Mouse (Mus musculus) hindbrain, embryonic 16.5 days (tissue): ENCODE results near the gene Nphp3. TPM values are rescaled to one million over a fixed set of nuclear protein-coding genes. Genes with fewer than 3 reads are reported as not detected.
A peak's percentile ranks its signal among the peaks of the same experiment; 100 is the strongest.

Source experiments
- ATAC-seq: fragments of 200-750 bp; cut with Nextera tagmentation; 2 replicates; pipeline ENCODE4 v1.8.0; 2017; ENCODE audit warnings: moderate TSS enrichment, moderate library complexity
- H3K27ac ChIP-seq: fragments of 300-500 bp; sonication (generic); 2 replicates; pipeline ENCODE4 v1.5.1; 2014; ENCODE audit warnings: low read depth, mild to moderate bottlenecking, control low read depth, low read length, moderate library complexity
- H3K27me3 ChIP-seq: fragments of 300-500 bp; sonication (generic); replicated peaks from 2 replicates; pipeline ENCODE4 v1.6.1; 2014; ENCODE audit warnings: low read length; ENCODE audit not compliant: control insufficient read depth, insufficient read depth
- H3K36me3 ChIP-seq: fragments of 300-500 bp; sonication (generic); 2 replicates; pipeline ENCODE4 v1.6.1; 2014; ENCODE audit warnings: mild to moderate bottlenecking, low read length, moderate library complexity, mixed read lengths; ENCODE audit not compliant: control insufficient read depth, insufficient read depth
- H3K4me1 ChIP-seq: fragments of 300-500 bp; sonication (generic); 2 replicates; pipeline ENCODE4 v1.6.1; 2014; ENCODE audit warnings: low read depth, low read length; ENCODE audit not compliant: control insufficient read depth, insufficient read depth
- H3K4me2 ChIP-seq: fragments of 300-500 bp; sonication (generic); 2 replicates; pipeline ENCODE4 v1.6.1; 2014; ENCODE audit warnings: mild to moderate bottlenecking, low read length, control low read depth, moderate library complexity
- H3K4me3 ChIP-seq: fragments of 300-500 bp; sonication (generic); 2 replicates; pipeline ENCODE4 v1.5.1; 2014; ENCODE audit warnings: mild to moderate bottlenecking, low read length, control low read depth, moderate library complexity
- H3K9ac ChIP-seq: fragments of 300-500 bp; sonication (generic); 2 replicates; pipeline ENCODE4 v1.6.1; 2014; ENCODE audit warnings: low read depth, mild to moderate bottlenecking, control low read depth, low read length, moderate library complexity
- H3K9me3 ChIP-seq: fragments of 300-500 bp; sonication (generic); 2 replicates; pipeline ENCODE4 v1.6.1; 2014; ENCODE audit warnings: mild to moderate bottlenecking, low read length, moderate library complexity; ENCODE audit not compliant: control insufficient read depth
- WGBS: fragments of 180-500 bp; shearing (Covaris S2); extraction: QIAGEN DNeasy Blood & Tissue Kit; methylation state at CpG from one replicate; pipeline ENCODE4 v1.1.7; 2014; 5-methylcytosine and 5-hydroxymethylcytosine counted together
- polyA plus RNA-seq: library from polyadenylated mRNA; unstranded; fragments of >200 nt; fragmentation: Nextera tagmentation; extraction: Ambion mirVana; gene quantifications from 2 replicates; pipeline ENCODE4 v1.2.1, GENCODE M21; 2015

Nphp3 gene
- polyA plus RNA-seq = 4.4 and 5.6 TPM in 2 replicates

DNA sequence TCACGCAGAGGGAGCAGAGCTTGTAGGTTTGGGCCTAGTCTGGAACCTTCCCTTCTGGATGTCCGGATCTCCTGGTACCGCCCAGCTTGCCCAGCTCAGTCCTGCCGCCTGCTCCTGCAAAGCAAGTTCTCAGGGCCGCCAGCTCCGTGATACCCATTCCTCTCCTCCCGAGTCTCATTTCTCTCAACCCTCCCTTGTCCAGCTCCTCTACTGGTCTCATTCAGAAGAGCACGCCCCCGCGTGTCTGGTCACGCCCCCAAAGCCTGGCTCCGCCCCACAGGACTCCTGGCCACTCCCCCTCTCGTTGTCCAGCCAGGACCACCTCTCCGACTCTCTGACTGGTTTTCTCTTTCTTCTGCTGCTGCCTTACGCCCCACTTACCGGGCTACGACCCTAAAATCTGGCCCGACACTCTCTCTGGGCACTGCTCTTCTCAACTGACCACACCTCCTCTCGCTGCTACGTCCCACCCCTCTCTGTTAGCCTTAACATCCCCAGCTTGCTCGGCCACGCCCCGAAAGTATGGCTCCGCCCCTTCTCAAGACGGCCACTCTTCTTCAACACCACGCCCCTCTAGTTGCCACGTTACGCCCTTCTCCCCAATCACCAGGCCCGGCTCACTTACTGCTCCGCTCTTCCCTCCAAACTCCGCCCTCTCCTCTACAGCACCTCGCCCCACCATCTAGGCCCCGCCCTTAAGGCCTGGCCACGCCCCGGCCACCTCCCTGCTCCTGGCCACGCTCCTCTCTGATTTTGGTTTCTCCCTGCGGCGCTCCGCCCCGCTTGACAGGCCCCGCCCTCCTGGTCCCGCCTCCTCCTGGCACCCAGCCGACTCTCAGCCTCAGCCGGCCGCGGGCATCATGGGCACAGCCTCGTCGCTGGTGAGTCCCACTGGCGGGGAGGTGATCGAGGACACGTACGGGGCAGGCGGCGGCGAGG lies at the start of gene Nphp3:
Gene Nphp3, plus strand, starts transcription at position 624 of the 939 bp plus-strand sequence.
- peak within 1 kb of the TSS; percentile 93 for H3K27ac ChIP-seq
- H3K4me1 ChIP-seq = peaks cover 8% of the 10 kb centered on the region; the same call in 1 of the 2 replicates
- H3K27me3 ChIP-seq = peaks cover 2% of the 10 kb centered on the region; the same call in 1 of the 2 replicates
- peak within 1 kb of the TSS; percentile 79 for H3K4me2 ChIP-seq
- ATAC-seq = peak; percentile 98
- H3K36me3 ChIP-seq = 0 out of 2 replicates have a peak, but pooled peaks cover 2% of the 10 kb centered on the region
- peak within 1 kb of the TSS; percentile 66 for H3K9ac ChIP-seq
- under 1% methylated on average over 55 of the region's 55 CpGs for WGBS
- H3K4me3 ChIP-seq = peak within 1 kb of the TSS; percentile 56
- H3K9me3 ChIP-seq = no peaks in the 10 kb centered on the region

DNA sequence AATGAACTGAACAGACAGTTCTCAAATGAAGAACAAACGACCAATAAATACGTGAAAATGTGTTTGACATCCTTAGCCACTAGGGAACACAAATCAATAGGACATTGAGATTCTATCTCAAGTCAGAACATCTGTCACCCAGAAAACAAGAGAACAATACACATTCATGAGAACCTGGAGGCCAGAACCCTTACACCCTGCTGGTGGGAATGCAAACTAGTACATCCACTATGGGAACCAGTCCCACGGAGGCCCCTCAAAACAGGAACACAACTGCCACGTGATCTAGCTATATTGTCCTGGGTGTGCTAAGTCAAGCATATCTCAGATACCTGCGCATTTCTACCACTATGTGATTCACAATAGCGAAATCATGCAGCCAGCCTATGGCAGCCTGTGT lies 43.6 kb upstream of the Nphp3 start:
- H3K4me2 ChIP-seq = no peak overlapping the region
- no peak for ATAC-seq
- H3K9ac ChIP-seq = no peak overlapping the region
- no peak overlapping the region for H3K4me3 ChIP-seq
- 63% methylated on average over 6 of the region's 6 CpGs for WGBS
- no peaks in the 10 kb centered on the region for H3K4me1 ChIP-seq
- H3K9me3 ChIP-seq = no peaks in the 10 kb centered on the region
- no peaks in the 10 kb centered on the region for H3K27me3 ChIP-seq
- H3K36me3 ChIP-seq = no peaks in the 10 kb centered on the region
- H3K27ac ChIP-seq = no peak overlapping the region

DNA sequence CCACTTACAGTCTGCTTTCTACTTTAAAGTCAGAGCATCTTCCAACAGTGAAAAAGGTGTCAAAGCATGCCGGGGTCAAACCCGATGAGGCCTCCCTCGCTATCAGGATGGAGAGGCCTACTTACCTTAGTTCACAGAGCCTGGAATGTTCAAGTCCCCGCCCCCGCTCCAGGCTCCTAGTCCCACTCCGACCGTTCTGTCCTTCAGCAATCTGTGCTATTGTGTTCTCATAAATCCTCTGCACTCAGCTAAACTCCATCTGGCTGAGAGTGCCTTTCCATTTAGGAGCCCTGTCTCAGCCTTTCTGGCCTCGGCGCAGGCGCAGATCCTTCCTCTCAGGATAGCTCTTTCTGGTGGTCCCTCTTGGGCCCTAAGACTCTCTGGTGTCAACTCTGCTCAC lies 42.4 kb upstream of the Nphp3 start:
- Histone ChIP-seq H3K4me2 (no peak overlapping the region), H3K9ac (no peak overlapping the region), H3K4me1 (no peaks in the 10 kb centered on the region), H3K4me3 (no peak overlapping the region), H3K9me3 (no peaks in the 10 kb centered on the region), H3K36me3 (no peaks in the 10 kb centered on the region), H3K27ac (no peak overlapping the region), H3K27me3 (no peaks in the 10 kb centered on the region)
- WGBS = 89% methylated on average over 10 of the region's 10 CpGs
- ATAC-seq = no peak

DNA sequence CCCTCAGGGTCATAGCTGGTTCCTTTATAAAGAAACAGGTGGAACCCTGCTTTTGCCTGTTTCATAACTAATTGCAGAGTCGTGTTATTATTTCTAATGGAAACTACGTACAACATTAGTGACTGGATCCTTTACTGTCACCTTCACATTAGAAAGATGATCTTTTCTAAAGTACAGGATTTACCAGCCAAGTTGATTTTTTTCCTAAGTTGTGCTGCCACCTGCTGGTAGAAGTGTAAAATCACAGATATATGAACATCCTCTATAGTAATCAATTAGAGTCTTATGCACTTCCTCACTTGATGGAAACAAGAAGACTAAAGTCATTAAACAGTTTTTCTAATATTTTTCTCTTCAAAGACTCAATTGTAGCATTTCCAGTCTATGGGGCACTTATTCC lies 5.8 kb upstream of the Nphp3 start:
- Histone ChIP-seq H3K4me3 (no peak overlapping the region), H3K27me3 (peaks cover 2% of the 10 kb centered on the region; the same call in 1 of the 2 replicates), H3K9ac (no peak overlapping the region), H3K27ac (no peak overlapping the region), H3K9me3 (no peaks in the 10 kb centered on the region), H3K4me1 (no peaks in the 10 kb centered on the region), H3K36me3 (no peaks in the 10 kb centered on the region), H3K4me2 (no peak overlapping the region)
- no peak for ATAC-seq
- 7% methylated on average over 2 of the region's 2 CpGs for WGBS

DNA sequence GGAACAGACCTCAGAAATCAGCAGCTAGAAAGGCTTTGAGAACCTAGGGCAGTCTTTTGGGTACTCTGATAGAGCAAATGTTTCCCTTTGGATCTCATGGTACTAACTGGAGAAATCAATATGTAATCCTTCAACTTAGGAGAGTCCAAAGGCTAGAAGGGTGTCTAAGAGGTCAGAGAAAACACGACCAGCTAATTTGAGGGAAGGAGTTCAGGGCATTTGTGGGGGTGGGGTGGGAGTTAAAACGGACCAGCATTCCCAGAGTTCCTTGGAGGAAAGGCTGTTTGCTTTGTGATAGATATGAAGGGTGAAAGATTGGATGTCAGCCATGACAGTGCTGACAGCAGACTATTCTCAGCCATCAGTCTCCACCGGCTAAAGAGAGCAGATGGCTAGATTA lies 1.7 kb upstream of the Nphp3 start:
- no peak overlapping the region for H3K27ac ChIP-seq
- WGBS = 51% methylated on average over 3 of the region's 3 CpGs
- ATAC-seq = no peak
- H3K36me3 ChIP-seq = 0 out of 2 replicates have a peak, but pooled peaks cover 2% of the 10 kb centered on the region
- no peak overlapping the region for H3K4me2 ChIP-seq
- H3K27me3 ChIP-seq = peaks cover 2% of the 10 kb centered on the region; the same call in 1 of the 2 replicates
- H3K4me1 ChIP-seq = peaks cover 8% of the 10 kb centered on the region; the same call in 1 of the 2 replicates
- H3K9me3 ChIP-seq = no peaks in the 10 kb centered on the region
- no peak overlapping the region for H3K4me3 ChIP-seq
- no peak overlapping the region for H3K9ac ChIP-seq

DNA sequence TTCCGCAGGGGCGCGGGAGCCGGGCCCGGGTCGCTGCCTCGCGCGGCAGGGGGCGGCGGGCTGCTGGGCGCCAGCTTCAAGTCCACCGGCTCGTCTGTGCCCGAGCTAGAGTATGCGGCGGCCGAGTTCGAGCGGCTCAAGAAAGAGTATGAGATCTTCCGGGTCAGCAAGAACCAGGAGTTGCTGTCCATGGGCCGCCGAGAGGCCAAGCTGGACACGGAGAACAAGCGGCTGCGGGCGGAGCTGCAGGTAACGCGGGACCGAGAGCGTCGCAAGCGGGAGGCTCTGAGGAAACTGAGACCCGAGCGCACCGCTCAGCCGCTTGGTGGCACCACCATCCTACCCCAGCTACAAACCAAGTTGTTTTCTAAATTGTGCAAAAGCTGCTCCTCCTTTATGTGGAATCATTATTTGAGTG lies 578 bp downstream of the Nphp3 start:
- 2% methylated on average over 37 of the region's 37 CpGs for WGBS
- Histone ChIP-seq H3K4me2 (peak overlapping the region; percentile 79), H3K4me3 (peak overlapping the region; percentile 56), H3K27ac (peak overlapping the region; percentile 80), H3K27me3 (peaks cover 2% of the 10 kb centered on the region; the same call in 1 of the 2 replicates), H3K9ac (peak overlapping the region; percentile 66), H3K36me3 (0 out of 2 replicates have a peak, but pooled peaks cover 2% of the 10 kb centered on the region), H3K9me3 (no peaks in the 10 kb centered on the region), H3K4me1 (peaks cover 8% of the 10 kb centered on the region; the same call in 1 of the 2 replicates)
- ATAC-seq = peak; percentile 60

DNA sequence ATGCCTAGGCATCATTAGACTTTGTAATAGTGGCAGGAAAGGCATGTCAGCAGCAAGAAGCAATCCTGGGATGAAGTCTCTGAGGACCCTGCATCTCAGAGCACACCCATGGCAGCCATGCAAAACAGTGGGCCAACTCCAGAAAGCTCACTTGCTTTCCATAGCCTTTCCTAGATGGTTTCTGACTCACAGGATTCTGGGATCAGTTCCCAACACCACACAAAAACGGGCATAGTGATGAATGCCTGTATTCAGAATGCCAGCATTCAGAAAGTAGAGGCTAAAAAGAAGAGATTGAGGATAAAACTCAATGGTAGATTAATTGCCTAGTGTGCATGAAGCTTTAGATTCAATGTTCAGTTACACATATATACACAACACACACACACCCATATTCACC lies 12.2 kb downstream of the Nphp3 start:
- no peak overlapping the region for H3K4me3 ChIP-seq
- 68% methylated on average over 1 of the region's 1 CpGs for WGBS

DNA sequence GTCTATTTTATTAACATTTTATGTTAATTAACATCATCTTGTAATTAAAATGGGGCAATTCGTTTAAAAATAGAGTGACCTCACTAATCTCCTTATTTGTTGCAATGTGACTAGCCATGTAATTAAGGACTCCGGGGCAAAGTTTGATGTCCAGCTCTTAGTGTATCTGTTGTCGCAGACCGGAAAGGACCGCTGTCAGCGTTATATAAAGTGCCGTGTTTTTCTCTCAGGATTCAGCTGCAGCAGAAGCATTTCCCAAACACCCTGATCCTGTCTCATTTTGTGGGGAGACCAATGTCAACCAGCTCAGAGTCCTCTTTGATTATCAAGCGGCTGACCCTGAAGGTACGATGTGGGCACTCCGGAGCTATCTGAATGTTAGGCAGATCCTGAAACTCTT lies 18.7 kb downstream of the Nphp3 start:
- no peak overlapping the region for H3K4me3 ChIP-seq
- no peaks in the 10 kb centered on the region for H3K4me1 ChIP-seq
- ATAC-seq = no peak
- H3K36me3 ChIP-seq = peaks cover 6% of the 10 kb centered on the region; the same call in 1 of the 2 replicates
- no peak overlapping the region for H3K4me2 ChIP-seq
- no peak overlapping the region for H3K9ac ChIP-seq
- no peaks in the 10 kb centered on the region for H3K27me3 ChIP-seq
- WGBS = 94% methylated on average over 10 of the region's 10 CpGs
- no peak overlapping the region for H3K27ac ChIP-seq
- no peaks in the 10 kb centered on the region for H3K9me3 ChIP-seq

More for the DNA sequence above, 12.2 kb downstream of the Nphp3 start:
- Histone ChIP-seq H3K27ac (no peak overlapping the region), H3K9me3 (no peaks in the 10 kb centered on the region), H3K9ac (no peak overlapping the region), H3K36me3 (peaks cover 11% of the 10 kb centered on the region; the same call in 1 of the 2 replicates), H3K27me3 (no peaks in the 10 kb centered on the region), H3K4me2 (no peak overlapping the region), H3K4me1 (no peaks in the 10 kb centered on the region)
- ATAC-seq = no peak

DNA sequence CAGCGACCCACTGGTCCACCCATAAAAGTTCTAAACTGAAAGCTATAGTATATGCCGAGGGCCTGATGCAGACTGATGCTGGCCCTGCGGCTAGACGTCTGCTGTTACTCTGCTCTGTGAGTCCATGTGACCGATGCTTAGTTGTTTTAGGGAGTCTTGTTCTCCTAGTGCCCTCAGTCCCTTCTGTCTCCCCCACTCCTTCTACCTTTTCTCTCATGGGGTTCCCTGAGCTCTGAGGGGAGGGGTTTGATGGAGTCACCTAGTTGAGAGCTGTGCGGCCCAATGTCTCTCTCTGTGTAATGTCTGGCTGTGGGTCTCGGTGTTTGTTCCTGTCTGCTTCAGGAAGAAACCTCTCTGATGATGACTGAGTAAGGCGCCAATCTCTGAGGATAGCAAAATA lies 24.8 kb downstream of the Nphp3 start:
- H3K9me3 ChIP-seq = peaks cover 4% of the 10 kb centered on the region; the same call in 1 of the 2 replicates
- H3K4me2 ChIP-seq = no peak overlapping the region
- WGBS = over 99% methylated on average over 8 of the region's 8 CpGs
- H3K27ac ChIP-seq = no peak overlapping the region
- no peak overlapping the region for H3K4me3 ChIP-seq
- no peak overlapping the region for H3K9ac ChIP-seq
- no peaks in the 10 kb centered on the region for H3K27me3 ChIP-seq
- ATAC-seq = no peak
- no peaks in the 10 kb centered on the region for H3K4me1 ChIP-seq
- H3K36me3 ChIP-seq = peaks cover 16% of the 10 kb centered on the region
